Mouse (Mus musculus): ENCODE measurements around the gene Psmb3. TPM values are rescaled to one million over a fixed set of nuclear protein-coding genes. Genes with fewer than 3 reads are reported as not detected.

Psmb3 gene
- polyA plus RNA-seq, 1 experiment from 2014 or later = 374 TPM

DNA sequence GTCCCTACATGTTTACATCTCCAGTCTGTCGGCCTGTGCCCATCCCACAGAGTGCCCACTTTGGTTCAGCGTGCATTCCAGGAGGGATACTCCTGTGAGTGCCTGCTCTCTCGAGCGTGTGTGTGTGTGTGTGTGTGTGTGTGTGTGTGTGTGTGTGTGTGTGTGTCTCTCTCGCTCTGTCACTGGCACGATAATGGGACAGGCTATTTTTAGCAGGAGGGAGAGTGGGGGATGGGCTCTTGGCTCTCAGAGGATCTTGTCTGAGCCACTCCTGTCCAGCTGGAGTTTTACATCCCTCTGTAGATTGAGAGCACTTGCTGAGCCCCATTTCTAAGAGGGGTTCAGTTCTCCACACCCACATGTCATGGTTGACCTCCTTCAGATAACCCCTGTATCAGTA lies 33.4 kb upstream of the Psmb3 start:
- no peaks in the 10 kb centered on the region for H3K27me3 ChIP-seq (replicated peaks)
- peak; percentile 71 for ATAC-seq (ENCODE audit: insufficient number of reproducible peaks, low FRiP score)
- 16% methylated on average over 6 of the region's 6 CpGs for WGBS
- H3K4me1 ChIP-seq (replicated peaks) = peaks cover 44% of the 10 kb centered on the region
- no peaks in the 10 kb centered on the region for H3K9me3 ChIP-seq (replicated peaks)
- peak overlapping the region; percentile 24; the same call in 1 of the 2 replicates for H3K4me3 ChIP-seq
- H3K36me3 ChIP-seq = peaks cover 83% of the 10 kb centered on the region
- H3K4me2 ChIP-seq = peak overlapping the region; percentile 66
- peak overlapping the region; percentile 66 for H3K9ac ChIP-seq
- H3K27ac ChIP-seq (ENCODE audit: poor library complexity, severe bottlenecking) = peak overlapping the region; percentile 91

DNA sequence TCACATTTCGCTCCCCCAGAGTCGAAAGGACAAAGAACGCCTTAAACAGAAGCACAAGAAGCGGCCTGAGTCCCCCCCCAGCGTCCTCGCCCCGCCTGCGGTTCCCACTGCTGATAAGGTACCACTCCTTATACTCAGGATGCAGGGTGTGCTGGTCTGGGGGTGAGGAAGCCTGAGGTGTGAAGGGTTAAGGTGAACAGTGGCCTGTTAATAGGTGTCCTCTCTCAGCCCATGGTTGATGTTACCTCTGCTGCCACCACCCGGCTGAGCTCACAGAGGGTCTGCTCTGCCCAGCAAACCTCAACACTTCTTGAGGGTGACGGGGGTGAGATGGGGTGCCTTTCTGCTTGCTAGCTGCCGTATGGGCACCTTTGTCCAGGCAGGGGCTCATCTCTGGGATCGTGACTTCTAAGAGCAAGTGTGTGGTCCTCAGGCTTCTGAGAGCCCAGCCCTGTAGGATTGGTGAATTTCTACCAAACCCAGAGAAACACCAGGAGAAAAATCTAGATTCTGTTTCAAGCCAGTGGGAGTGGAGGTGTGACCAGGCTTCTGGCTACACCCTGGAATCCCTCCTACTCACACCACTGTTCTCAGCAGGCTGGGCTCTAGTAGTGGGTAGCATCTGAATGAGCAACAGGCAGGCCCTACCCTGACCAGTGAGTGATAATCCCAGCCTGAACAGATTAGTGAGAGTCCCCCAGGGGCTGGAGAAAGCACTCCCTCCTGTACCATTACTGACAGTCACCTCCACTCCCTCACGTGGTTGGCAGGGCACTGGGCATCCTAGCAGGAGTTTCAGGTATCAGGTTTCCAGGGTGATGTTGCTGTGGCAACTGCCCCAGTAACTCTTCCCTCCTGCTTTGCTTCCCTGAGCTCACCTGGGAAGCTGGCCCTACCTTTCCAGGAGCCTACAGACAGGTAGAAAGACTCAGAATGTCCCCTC lies 32.7 kb upstream of the Psmb3 start:
- Histone ChIP-seq H3K9me3 (replicated peaks) (no peaks in the 10 kb centered on the region), H3K36me3 (peaks cover 87% of the 10 kb centered on the region), H3K4me1 (replicated peaks) (peaks cover 37% of the 10 kb centered on the region), H3K27ac (ENCODE audit: poor library complexity, severe bottlenecking) (peak overlapping the region; percentile 91), H3K9ac (peak overlapping the region; percentile 66), H3K27me3 (replicated peaks) (no peaks in the 10 kb centered on the region), H3K4me2 (peak overlapping the region; percentile 66), H3K4me3 (peak overlapping the region; percentile 24; the same call in 1 of the 2 replicates)
- 18% methylated on average over 13 of the region's 13 CpGs for WGBS
- ATAC-seq (ENCODE audit: insufficient number of reproducible peaks, low FRiP score) = peak; percentile 61

DNA sequence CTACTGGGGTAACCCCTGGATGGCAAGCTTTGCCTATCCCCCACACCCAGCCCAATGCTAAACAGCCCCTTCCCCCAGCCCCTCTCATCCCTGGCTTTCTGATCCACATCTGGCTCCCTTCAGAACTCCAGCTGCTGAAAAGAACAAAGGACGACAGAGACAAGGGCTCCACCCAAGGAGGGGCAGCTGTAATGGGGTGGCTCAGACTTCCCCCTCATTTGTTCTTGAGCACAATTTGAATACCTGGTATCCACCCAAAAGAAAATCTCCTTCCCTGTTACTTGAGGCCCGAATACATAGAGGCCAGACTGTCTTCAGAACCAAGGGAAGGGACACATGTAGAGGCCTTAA lies 32.0 kb upstream of the Psmb3 start:
- WGBS = 53% methylated on average over 2 of the region's 2 CpGs
- 0 out of 2 replicates have a peak overlapping the region, but pooled peaks have one; percentile 66 for H3K9ac ChIP-seq

DNA sequence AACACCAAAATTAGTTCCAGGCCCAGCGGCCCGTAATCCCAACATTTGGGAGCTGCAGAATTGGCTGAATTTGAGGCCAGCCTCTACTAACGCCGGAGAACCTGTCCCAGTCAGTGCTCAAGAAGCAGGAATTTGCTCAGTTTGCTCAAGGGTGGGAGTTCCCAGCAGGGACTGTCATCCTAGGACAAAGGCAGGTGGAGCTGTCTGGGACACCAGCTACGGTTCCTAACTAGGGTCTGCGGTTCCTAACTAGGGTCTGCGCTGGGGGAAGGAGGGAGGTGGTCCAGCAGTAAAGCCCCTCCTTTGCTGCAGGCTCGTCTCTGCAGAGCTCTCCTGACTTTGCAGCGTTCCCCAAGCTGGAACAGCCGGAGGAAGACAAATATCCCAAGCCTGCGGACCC lies 30.1 kb upstream of the Psmb3 start:
- Histone ChIP-seq H3K27me3 (replicated peaks) (no peaks in the 10 kb centered on the region), H3K36me3 (peaks cover 86% of the 10 kb centered on the region), H3K9ac (no peak overlapping the region), H3K9me3 (replicated peaks) (no peaks in the 10 kb centered on the region), H3K4me2 (no peak overlapping the region), H3K4me3 (no peak overlapping the region), H3K27ac (ENCODE audit: poor library complexity, severe bottlenecking) (no peak overlapping the region), H3K4me1 (replicated peaks) (peaks cover 39% of the 10 kb centered on the region)
- ATAC-seq (ENCODE audit: insufficient number of reproducible peaks, low FRiP score) = no peak
- 89% methylated on average over 11 of the region's 11 CpGs for WGBS

More for the DNA sequence above, 32.0 kb upstream of the Psmb3 start:
- Histone ChIP-seq H3K27me3 (replicated peaks) (no peaks in the 10 kb centered on the region), H3K27ac (ENCODE audit: poor library complexity, severe bottlenecking) (no peak overlapping the region), H3K9me3 (replicated peaks) (no peaks in the 10 kb centered on the region), H3K4me3 (no peak overlapping the region), H3K4me1 (replicated peaks) (peaks cover 40% of the 10 kb centered on the region), H3K36me3 (peaks cover 87% of the 10 kb centered on the region), H3K4me2 (no peak overlapping the region)
- ATAC-seq (ENCODE audit: insufficient number of reproducible peaks, low FRiP score) = no peak

DNA sequence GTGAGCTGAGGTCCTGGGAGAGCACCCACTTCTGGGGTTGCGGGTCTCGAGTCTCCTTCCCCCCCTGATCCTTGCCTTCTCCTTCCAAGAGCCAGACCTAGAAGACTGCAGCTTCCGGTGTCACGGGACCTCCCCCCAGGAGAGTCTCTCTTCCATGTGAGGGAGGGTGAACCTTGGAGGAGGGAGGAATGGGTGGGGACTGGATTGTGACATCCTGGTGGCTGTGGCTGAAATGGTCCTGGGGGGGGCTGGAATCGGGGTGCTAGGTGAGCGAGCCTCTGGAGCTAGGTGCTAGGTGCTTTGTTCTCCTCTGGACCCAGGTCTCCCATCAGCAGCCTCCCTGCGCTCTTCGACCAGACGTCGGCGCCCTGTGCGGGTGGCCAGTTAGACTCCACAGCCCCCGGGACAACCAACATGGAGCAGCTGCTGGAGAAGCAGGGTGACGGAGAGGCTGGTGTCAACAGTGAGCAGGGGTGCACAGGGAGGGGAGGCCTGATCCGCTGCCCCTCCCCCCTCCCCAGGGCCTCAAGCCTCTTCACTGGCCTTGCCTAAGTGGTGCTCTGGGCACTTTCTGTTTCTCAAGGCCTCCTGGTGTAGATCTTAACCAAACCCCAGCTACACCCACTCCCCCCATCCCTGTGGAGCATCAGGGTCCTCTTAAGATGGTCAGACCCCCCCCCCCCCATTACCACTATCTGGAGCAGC lies 27.0 kb upstream of the Psmb3 start:
- no peak for ATAC-seq (ENCODE audit: insufficient number of reproducible peaks, low FRiP score)
- H3K36me3 ChIP-seq = peaks cover 94% of the 10 kb centered on the region
- no peak overlapping the region for H3K4me2 ChIP-seq
- H3K9ac ChIP-seq = no peak overlapping the region
- H3K4me1 ChIP-seq (replicated peaks) = peaks cover 12% of the 10 kb centered on the region
- no peaks in the 10 kb centered on the region for H3K27me3 ChIP-seq (replicated peaks)
- H3K4me3 ChIP-seq = no peak overlapping the region
- no peak overlapping the region for H3K27ac ChIP-seq (ENCODE audit: poor library complexity, severe bottlenecking)
- WGBS = 75% methylated on average over 15 of the region's 15 CpGs
- H3K9me3 ChIP-seq (replicated peaks) = no peaks in the 10 kb centered on the region

DNA sequence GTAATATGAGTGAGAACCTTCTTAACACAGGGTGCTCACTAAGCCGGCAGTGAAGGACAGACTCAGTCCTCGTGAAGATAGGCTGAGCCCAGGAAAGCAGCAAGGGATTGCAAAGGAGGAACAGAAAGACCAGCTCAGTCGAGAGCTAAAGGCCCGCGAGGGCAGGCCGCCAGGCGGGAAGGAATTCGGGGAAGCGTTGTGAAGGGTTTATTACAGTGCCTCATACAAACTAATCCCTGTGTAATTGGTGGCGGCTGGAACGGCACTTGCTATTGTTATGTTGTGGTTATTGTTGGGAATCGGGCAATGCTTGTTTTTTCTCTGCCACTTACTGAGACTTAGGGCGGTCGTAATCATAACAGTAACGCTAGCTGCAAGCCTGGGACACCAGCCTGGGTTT lies 25.8 kb upstream of the Psmb3 start:
- Histone ChIP-seq H3K36me3 (peaks cover 94% of the 10 kb centered on the region), H3K4me3 (no peak overlapping the region), H3K27me3 (replicated peaks) (no peaks in the 10 kb centered on the region), H3K9me3 (replicated peaks) (no peaks in the 10 kb centered on the region), H3K4me2 (no peak overlapping the region), H3K27ac (ENCODE audit: poor library complexity, severe bottlenecking) (no peak overlapping the region), H3K9ac (no peak overlapping the region), H3K4me1 (replicated peaks) (peaks cover 16% of the 10 kb centered on the region)
- no peak for ATAC-seq (ENCODE audit: insufficient number of reproducible peaks, low FRiP score)
- 79% methylated on average over 15 of the region's 15 CpGs for WGBS

DNA sequence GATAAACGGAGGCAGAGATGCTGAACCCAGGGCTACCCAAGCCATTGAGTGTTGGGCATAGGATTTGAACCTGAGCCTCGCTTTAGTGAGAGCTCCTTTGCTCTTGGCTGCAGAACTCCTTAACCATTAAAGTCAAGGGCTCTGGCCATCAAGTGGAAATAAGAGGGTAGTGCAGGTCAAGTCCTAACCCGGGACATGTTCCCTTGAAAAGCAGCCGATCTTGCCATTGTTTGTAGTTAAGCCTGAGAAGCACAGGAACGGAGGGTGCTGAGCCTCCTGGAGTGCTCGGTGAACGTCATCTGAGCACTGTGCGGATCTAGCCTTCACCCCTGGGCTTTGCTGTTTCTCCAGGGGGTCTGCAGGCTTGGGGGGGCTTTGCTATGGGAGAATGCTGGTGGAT lies 25.4 kb upstream of the Psmb3 start:
- 0 out of 2 replicates have a peak, but pooled peaks have one; percentile 3 for ATAC-seq (ENCODE audit: insufficient number of reproducible peaks, low FRiP score)
- H3K4me1 ChIP-seq (replicated peaks) = peaks cover 20% of the 10 kb centered on the region
- 73% methylated on average over 8 of the region's 8 CpGs for WGBS
- no peaks in the 10 kb centered on the region for H3K27me3 ChIP-seq (replicated peaks)
- H3K4me3 ChIP-seq = no peak overlapping the region
- H3K36me3 ChIP-seq = peaks cover 93% of the 10 kb centered on the region
- H3K4me2 ChIP-seq = no peak overlapping the region
- no peak overlapping the region for H3K9ac ChIP-seq
- H3K27ac ChIP-seq (ENCODE audit: poor library complexity, severe bottlenecking) = no peak overlapping the region
- H3K9me3 ChIP-seq (replicated peaks) = no peaks in the 10 kb centered on the region

DNA sequence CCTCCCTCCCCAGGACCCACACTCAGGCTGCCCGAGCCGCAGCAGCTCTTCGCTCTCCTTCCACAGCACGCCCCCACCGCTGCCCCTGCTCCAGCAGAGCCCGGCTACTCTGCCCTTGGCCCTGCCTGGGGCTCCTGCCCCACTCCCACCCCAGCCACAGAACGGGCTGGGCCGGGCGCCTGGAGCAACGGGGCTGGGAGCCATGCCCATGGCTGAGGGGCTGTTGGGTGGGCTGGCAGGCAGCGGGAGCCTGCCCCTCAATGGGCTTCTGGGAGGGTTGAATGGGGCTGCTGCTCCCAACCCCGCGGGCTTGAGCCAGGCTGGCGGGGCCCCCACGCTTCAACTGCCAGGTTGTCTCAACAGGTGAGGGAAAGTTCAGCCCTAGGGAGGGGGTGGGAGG lies 24.9 kb upstream of the Psmb3 start:
- Histone ChIP-seq H3K4me3 (no peak overlapping the region), H3K4me1 (replicated peaks) (peaks cover 20% of the 10 kb centered on the region), H3K36me3 (peaks cover 90% of the 10 kb centered on the region), H3K9me3 (replicated peaks) (no peaks in the 10 kb centered on the region), H3K9ac (no peak overlapping the region), H3K27ac (ENCODE audit: poor library complexity, severe bottlenecking) (no peak overlapping the region), H3K27me3 (replicated peaks) (no peaks in the 10 kb centered on the region), H3K4me2 (no peak overlapping the region)
- ATAC-seq (ENCODE audit: insufficient number of reproducible peaks, low FRiP score) = 0 out of 2 replicates have a peak, but pooled peaks have one; percentile 6
- WGBS = 84% methylated on average over 15 of the region's 15 CpGs

DNA sequence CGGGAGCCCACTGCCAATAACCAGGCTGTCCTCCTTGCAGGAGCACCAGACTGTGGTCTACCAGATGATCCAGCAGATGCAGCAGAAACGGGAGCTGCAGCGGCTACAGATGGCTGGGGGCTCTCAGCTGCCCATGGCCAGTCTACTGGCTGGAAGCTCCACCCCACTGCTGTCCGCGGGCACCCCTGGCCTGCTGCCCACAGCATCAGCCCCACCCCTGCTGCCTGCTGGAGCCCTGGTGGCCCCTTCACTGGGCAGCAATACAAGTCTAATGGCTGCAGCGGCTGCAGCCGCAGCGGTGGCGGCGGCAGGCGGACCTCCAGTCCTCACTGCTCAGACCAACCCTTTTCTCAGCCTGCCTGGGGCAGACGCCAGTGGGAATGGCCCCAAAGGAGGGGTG lies 22.8 kb upstream of the Psmb3 start:
- H3K27ac ChIP-seq (ENCODE audit: poor library complexity, severe bottlenecking) = no peak overlapping the region
- no peak overlapping the region; the same call in 1 of the 2 replicates for H3K9ac ChIP-seq
- H3K4me1 ChIP-seq (replicated peaks) = peaks cover 29% of the 10 kb centered on the region
- peaks cover 71% of the 10 kb centered on the region for H3K36me3 ChIP-seq
- WGBS = 80% methylated on average over 12 of the region's 12 CpGs
- H3K4me3 ChIP-seq = no peak overlapping the region
- H3K4me2 ChIP-seq = no peak overlapping the region
- no peaks in the 10 kb centered on the region for H3K9me3 ChIP-seq (replicated peaks)
- ATAC-seq (ENCODE audit: insufficient number of reproducible peaks, low FRiP score) = no peak
- no peaks in the 10 kb centered on the region for H3K27me3 ChIP-seq (replicated peaks)

DNA sequence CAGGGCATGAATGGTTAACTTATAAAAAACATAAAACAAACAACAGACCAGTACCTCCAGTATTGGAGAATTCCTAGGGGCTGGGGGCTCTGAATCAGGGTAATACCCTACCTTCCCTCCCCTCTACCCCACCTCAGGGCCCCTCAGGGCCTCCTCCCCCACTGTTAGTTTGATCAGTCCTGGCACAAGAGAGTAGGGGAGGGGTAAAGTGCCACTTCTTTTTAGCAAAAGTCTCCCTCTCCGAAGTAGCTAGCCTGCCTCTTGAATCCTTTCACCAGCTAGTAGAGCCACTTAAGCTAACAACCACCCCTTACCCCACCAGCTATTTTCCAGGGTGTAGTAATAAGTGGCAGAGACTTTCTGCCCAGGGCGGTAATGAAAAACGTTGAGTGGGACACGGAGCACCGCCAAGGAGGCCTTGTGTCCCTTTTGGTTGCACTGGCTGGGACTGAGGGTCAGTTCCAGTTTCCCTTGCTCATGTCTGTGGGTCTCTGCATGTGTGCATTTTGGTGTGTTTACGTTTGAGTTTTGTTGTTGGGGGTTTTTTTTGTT lies 20.6 kb upstream of the Psmb3 start:
- no peaks in the 10 kb centered on the region for H3K9me3 ChIP-seq (replicated peaks)
- H3K4me2 ChIP-seq = no peak overlapping the region
- H3K36me3 ChIP-seq = peaks cover 51% of the 10 kb centered on the region
- 68% methylated on average over 6 of the region's 6 CpGs for WGBS
- peaks cover 36% of the 10 kb centered on the region for H3K4me1 ChIP-seq (replicated peaks)
- no peak for ATAC-seq (ENCODE audit: insufficient number of reproducible peaks, low FRiP score)
- no peak overlapping the region for H3K27ac ChIP-seq (ENCODE audit: poor library complexity, severe bottlenecking)
- H3K27me3 ChIP-seq (replicated peaks) = no peaks in the 10 kb centered on the region
- no peak overlapping the region; the same call in 1 of the 2 replicates for H3K9ac ChIP-seq
- H3K4me3 ChIP-seq = no peak overlapping the region

DNA sequence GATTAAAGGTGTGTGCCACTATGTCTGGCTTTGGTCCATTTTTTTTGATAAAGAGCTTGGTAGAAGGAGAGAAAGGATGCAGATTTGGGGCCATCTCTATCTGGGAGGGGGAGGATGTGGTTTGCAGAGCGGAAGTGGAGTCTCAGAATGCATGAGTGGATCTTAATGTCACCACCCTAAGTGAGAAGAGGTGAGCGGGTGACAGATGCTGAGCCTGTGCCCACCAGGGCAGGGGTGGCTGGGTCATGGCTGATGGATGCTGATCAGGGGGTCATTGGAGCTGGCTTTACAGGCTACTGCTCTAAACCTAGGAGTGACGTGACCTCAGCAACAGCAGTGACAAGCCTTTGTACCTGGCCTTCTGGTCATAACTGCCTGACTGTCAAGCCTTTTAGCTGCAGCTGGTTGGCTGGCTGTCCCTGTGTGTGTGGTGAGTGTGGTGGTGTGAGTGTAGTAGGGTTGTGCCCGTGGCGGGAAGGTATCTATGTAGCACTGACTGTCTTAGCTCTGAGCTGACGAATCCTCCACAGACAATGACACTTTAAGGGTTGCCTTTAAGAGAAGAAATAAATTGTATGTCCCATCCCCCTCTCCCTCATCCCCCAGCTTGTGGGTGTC lies 19.0 kb upstream of the Psmb3 start:
- Histone ChIP-seq H3K9ac (no peak overlapping the region), H3K36me3 (peaks cover 52% of the 10 kb centered on the region), H3K4me2 (no peak overlapping the region), H3K27ac (ENCODE audit: poor library complexity, severe bottlenecking) (no peak overlapping the region), H3K9me3 (replicated peaks) (no peaks in the 10 kb centered on the region), H3K4me3 (no peak overlapping the region), H3K4me1 (replicated peaks) (peaks cover 36% of the 10 kb centered on the region), H3K27me3 (replicated peaks) (no peaks in the 10 kb centered on the region)
- 86% methylated on average over 6 of the region's 6 CpGs for WGBS
- ATAC-seq (ENCODE audit: insufficient number of reproducible peaks, low FRiP score) = no peak
